Mouse (Mus musculus): ENCODE measurements around the gene Tmem219.

GRCm38 (mm10) chr7:126855641-126856040, 67.1 kb downstream of the Tmem219 start:
- TF ChIP-seq CTCF (IDR thresholded peaks at IDR 0.05; ENCODE audit: borderline replicate concordance, control insufficient read depth, extremely low read depth, insufficient read depth, low read length, poor library complexity) (no peak), POLR2A (IDR thresholded peaks at IDR 0.05; ENCODE audit: control insufficient read depth, extremely low read depth, insufficient read depth, low read length, poor library complexity) (no peak)
